Mouse (Mus musculus) 3134 (cell line): ENCODE measurements around the gene Fgf11.

Experiments
- DNase-seq: peaks from one replicate; pipeline ENCODE4 v3.0.0-alpha.2; 2011; ENCODE audit warnings: low spot score; ENCODE audit not compliant: insufficient read length; ENCODE audit errors: extremely low read depth

The Fgf11 gene

DNA sequence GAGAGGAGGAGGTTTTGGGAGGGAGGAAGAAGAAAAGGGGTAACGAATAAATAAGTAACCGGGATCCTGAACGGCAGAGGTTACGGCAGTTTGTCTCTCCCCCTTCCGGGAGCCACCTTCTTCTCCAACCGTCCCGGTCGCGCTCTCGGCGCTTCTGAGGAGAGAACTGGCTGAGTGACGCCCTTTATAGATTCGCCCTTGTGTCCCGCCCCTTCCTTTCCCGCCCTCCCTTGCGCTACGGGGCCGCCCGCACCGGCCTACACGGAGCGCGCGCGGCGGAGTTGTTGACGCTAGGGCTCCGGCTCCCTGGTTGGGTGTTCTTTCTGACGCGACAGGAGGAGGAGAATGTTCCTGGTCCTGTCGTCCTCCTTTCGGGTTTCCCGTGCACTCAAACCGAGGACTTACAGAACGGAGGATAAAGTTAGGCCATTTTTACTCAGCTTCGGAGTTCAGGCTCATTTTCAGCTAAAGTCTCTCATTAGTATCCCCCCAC lies 43.1 kb downstream of the Fgf11 start, which contains the start of gene Polr2a:
Polr2a (minus strand) TSS at position 160 of the 493 bp plus-strand sequence.
- DNase-seq, result peak; percentile 99

DNA sequence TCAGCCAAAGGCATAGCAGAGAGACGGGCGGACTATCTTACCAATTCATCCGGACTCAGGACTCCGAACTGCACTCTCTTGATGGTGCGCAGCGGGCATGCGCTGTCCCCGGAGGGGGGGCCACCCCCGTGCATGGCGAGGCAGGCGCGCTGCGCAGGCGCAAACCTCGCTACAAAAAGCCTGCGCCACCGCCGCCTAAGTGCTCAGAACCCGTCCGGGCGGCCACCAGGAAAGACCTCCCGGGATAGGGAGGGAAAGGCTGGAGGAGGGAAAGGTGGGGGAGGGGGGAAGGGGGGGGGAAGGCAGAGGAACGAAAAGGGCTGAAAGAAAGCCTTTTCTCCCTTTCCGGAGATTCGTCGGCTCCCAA lies 43.6 kb downstream of the Fgf11 start:
- DNase-seq, result peak; percentile 97

DNA sequence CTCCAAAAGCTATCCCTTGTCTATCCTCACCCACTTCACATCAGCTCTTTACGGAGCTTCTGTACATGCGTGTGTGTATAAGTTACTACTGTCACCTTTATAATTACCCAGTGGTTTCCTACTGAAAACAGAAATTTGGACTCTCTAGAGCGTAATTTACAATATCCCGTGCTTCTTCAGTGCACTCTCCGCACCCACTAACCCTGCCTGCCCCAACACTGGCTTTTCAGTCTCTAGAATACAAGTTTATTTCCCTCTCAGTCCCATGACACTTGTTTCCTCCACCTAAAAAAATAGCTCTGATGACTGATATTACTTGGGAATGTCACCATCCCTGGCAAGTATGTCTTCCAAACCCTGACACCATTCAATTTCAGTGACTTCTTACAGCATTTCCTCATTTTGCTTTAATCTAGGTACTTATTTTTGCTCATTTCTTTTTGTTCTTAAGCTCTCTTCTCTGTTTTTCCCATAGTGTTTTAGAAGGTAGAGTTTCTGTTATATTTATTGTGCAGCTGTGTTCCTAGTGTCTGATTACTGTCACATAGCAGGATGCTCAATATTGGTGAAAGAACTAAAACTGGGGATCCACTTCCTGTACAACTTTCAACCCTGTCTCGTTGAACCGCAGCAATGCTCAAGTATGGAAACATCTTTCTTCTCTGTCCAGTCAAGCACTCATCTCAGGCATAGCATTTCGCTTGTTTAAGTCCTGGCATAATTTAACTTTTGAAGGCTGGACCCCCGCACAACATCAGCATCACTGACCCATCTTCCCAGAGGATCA lies 44.2 kb downstream of the Fgf11 start:
- no peak for DNase-seq

DNA sequence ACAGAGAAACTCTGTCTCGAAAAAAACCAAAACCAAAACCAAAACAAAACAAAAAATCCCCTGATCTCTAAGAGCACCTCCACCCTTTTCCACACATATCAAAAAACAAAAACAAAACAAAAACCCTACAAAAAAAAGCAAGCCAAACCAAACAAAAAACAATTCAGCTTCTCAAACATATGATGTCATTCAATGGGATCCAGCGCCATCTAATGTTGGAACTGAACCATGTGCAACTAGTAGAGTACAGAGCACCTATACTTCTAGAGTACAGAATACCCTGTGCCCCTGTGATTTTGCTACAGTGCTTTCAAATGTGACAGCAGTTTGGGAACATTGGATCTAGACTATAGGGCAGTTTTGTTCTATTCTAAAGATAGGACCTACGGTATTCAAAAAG lies 47.0 kb downstream of the Fgf11 start:
- DNase-seq, result no peak

DNA sequence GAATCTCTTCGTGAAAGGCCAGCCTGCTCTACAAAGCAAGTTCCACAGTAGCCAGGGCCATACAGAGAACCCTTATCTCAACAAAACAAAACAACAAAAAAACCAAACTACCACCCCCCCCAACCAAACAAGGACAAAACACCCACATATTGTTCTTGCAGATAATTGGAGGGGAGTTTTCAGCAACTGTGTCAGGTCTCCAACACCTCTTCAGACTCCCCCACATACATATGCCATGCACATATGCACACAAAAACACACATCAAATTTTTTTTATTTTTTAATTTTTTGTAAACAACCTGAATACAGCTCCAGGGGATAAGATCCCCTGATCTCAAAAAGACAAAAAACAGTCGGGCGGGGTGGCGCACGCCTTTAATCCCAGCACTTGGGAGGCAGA lies 47.4 kb downstream of the Fgf11 start:
- DNase-seq, result no peak

DNA sequence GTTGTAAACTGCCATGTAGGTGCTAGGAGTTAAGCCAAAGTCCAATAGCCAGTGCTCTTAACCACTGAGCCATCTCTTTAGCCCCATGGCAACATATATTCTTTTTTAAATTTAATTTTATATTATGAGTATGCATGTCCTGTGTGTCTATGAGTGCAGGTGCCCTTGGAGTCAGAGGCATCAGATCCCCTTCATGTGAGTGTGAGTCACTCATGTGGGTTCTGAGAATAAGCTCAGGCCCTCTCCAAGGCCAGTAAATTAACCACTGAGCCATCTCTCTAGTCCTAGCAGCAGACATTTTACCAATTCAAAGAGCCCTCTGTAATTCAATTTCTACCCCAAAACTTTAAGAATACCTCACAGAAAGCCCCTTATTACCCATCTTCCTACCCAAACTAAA lies 49.0 kb downstream of the Fgf11 start:
- no peak for DNase-seq

DNA sequence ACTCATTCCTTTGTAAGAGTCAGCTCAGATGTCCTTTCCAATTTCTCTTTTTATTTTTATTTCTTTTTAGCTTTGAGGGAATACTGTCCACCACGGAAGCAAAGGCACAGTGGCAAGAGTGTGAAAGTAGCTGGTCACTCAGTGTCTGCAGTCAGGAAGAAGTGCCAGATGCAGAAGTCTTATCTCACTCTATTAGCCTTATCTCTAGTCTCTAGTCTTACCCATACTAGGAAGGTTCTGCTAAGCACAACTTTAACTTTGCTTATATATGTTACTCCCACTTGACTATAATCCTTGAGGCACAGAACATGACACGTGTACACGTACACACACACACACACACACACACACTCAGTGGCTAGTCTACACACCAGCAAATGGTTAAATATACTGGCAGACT lies 50.0 kb downstream of the Fgf11 start:
- no peak for DNase-seq
